Mouse (Mus musculus) heart, adult 11 months (tissue): ENCODE data around the gene Apol6.
A peak's percentile ranks its signal among the peaks of the same experiment; 100 is the strongest.

Experiments
- DNase-seq: peaks from one replicate; pipeline ENCODE4 v3.0.0; 2022

Gene Apol6

GRCm38 (mm10) chr15:77072556-77073163 lies 28.1 kb downstream of the Apol6 start:
- DNase-seq = no peak

GRCm38 (mm10) chr15:77076523-77076922 lies 32.0 kb downstream of the Apol6 start:
- peak; percentile 93 for DNase-seq

GRCm38 (mm10) chr15:77077906-77078305 lies 33.4 kb downstream of the Apol6 start:
- DNase-seq = no peak

GRCm38 (mm10) chr15:77078786-77079185 lies 34.3 kb downstream of the Apol6 start:
- DNase-seq = no peak

GRCm38 (mm10) chr15:77079256-77079822 lies 34.8 kb downstream of the Apol6 start:
- DNase-seq = peak; percentile 93

GRCm38 (mm10) chr15:77079890-77080361 lies 35.4 kb downstream of the Apol6 start:
- peak; percentile 98 for DNase-seq

GRCm38 (mm10) chr15:77080684-77081254 lies 36.2 kb downstream of the Apol6 start:
- DNase-seq = peak; percentile 93

GRCm38 (mm10) chr15:77081454-77081853 lies 36.9 kb downstream of the Apol6 start:
- DNase-seq = no peak

- peak; percentile 95 for DNase-seq
Measured at GRCm38 (mm10) chr15:77085818-77086217, 41.3 kb downstream of the Apol6 start.

GRCm38 (mm10) chr15:77086488-77086887 lies 42.0 kb downstream of the Apol6 start:
- DNase-seq = no peak

- DNase-seq = no peak
Measured at GRCm38 (mm10) chr15:77089249-77089648, 44.7 kb downstream of the Apol6 start.

- no peak for DNase-seq
Measured at GRCm38 (mm10) chr15:77090531-77090930, 46.0 kb downstream of the Apol6 start.

GRCm38 (mm10) chr15:77091394-77091793 lies 46.9 kb downstream of the Apol6 start:
- no peak for DNase-seq

- DNase-seq = no peak
Measured at GRCm38 (mm10) chr15:77094431-77094830, 49.9 kb downstream of the Apol6 start.

GRCm38 (mm10) chr15:77095216-77095615 lies 50.7 kb downstream of the Apol6 start:
- DNase-seq = no peak

GRCm38 (mm10) chr15:77097358-77097757 lies 52.8 kb downstream of the Apol6 start:
- DNase-seq = no peak

- DNase-seq = no peak
Measured at GRCm38 (mm10) chr15:77099756-77100155, 55.2 kb downstream of the Apol6 start.

- no peak for DNase-seq
Measured at GRCm38 (mm10) chr15:77102685-77103084, 58.2 kb downstream of the Apol6 start.

GRCm38 (mm10) chr15:77104349-77105158 lies 60.0 kb downstream of the Apol6 start:
- no peak for DNase-seq

GRCm38 (mm10) chr15:77105273-77105672 lies 60.7 kb downstream of the Apol6 start:
- no peak for DNase-seq
